18 mouse cellular contexts compared by ENCODE assay signal in the genomic region with DNA sequence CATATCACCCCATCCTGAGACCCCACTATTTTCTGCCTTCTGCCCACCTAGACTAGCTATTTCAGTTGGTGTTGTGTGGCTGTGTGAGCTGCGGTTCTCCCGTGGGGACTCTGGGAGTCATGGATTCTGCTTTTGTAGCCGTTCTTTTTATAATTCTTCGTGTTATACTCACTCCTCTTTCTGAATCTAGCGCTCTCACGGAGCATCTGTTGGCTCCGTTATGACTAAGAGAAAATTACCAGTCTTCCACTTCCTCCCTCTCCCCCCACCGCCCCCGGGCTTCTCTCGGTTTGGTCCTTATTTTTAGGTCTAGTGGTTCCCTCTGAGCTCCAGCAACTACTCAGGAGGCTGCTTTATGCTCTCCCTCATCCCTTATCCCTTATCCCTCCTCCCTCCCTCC.
DNase-seq lines count a peak whose midpoint lies in the region; TF ChIP-seq lines count a peak whose summit lies in the region.
"Had no signal": no experiment of that assay in that cellular context is flagged by ENCODE, and none has a peak within 500 bp of the region (broad histone marks: within the 10 kb centered on the region; RNA-seq: fewer than 3 reads in every experiment).

No protein-coding gene starts in this region.

- peak; percentile 67 to 75 for DNase-seq in layer of hippocampus, adult 18-20 months (ENCODE audit: low spot score in 2 of 2)
- no peak for DNase-seq in layer of hippocampus, adult 9-10 months (ENCODE audit: low spot score)
- peak; percentile 53 to 77 for DNase-seq in layer of hippocampus, adult 2 months (ENCODE audit: low spot score in 2 of 2)
- DNase-seq in left cerebral cortex, postnatal 36 days (ENCODE audit: low spot score in 2 of 2): peak; percentile 66 to 73
- DNase-seq in right cerebral cortex, postnatal 4 days: peak; percentile 49
- DNase-seq in embryo, embryonic 10.5 days (ENCODE audit: low spot score): no peak
- no peak for DNase-seq in urinary bladder, postnatal 4 days (ENCODE audit: low spot score in 2 of 2)
- no peak for DNase-seq in ovary, postnatal 14 days (ENCODE audit: low spot score)
- DNase-seq: adrenal gland, adult 8-10 months; cerebellum, postnatal 36 days; kidney, adult 8-10 months; liver; lung, adult 2 months; thymus, postnatal 36 days had no signal

- no peak overlapping the region for H3K4me3 ChIP-seq in layer of hippocampus, adult 2 months
- H3K4me3 ChIP-seq: embryonic facial prominence, embryonic 15.5 days; forebrain, embryonic 12.5 days; hindbrain, embryonic 15.5 days had no signal

- TF ChIP-seq CTCF in layer of hippocampus, adult 2 months (conservative IDR thresholded peaks at IDR 0.05): no peak

- intact Hi-C loops in left cerebral cortex, postnatal 36 days (cut with DNase I): loop anchor here (1.0 to 5.0 kb wide), 2 partner anchors 57 to 83 kb away; no protein-coding TSS in a partner anchor

- H3K27ac ChIP-seq in layer of hippocampus, adult 2 months: 0 out of 2 replicates have a peak overlapping the region, but pooled peaks have one; percentile 53
- H3K27ac ChIP-seq: embryonic facial prominence, embryonic 15.5 days; forebrain, embryonic 12.5 days; hindbrain, embryonic 15.5 days; stomach, postnatal 0 days had no signal

Comparison
In these comparisons a context has a peak if more than half of its experiments do, and no peak if none do; other contexts are left out.
1. DNase-seq: peak in layer of hippocampus, adult 18-20 months (2 of 2), layer of hippocampus, adult 2 months (2 of 2), left cerebral cortex, postnatal 36 days (2 of 2) and right cerebral cortex, postnatal 4 days (single experiment); none in layer of hippocampus, adult 9-10 months (single experiment), embryo, embryonic 10.5 days (single experiment), urinary bladder, postnatal 4 days (0 of 2) and ovary, postnatal 14 days (single experiment).